Mouse (Mus musculus): Measurements from ENCODE around the gene Tipin. TPM values are rescaled to one million over a fixed set of nuclear protein-coding genes. Genes with fewer than 3 reads are reported as not detected.

Gene Tipin
- polyA plus RNA-seq, 1 experiment = 33.1 TPM

DNA sequence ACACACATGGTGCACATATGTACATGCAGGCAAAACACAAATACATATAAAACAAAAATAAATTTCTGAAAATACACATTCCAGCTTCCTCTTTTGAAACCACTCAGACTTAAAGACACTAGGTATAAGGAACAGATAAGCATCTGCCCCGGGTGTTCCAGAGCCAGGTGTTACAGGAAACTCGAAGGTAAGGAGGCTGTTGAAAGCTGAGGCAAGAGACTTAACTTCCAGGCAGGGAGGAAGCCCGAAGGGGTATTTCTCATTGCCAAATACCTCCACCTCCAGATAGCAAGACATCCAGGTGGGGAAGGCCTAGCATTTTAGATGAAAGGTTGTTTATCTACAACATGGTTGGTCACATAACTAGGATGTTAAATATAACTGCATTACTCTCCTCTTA, 26.0 kb upstream of the Tipin start:
- Histone ChIP-seq H3K27me3 (ENCODE audit: control insufficient read depth, insufficient read depth, insufficient read length) (no peaks in the 10 kb centered on the region), H3ac (ENCODE audit: control insufficient read depth, insufficient read length) (no peak overlapping the region), H3K4me2 (ENCODE audit: low read depth) (no peak overlapping the region), H3K4me3 (no peak overlapping the region), H3K36me3 (ENCODE audit: control insufficient read depth, insufficient read depth) (no peaks in the 10 kb centered on the region), H3K79me2 (ENCODE audit: control insufficient read depth, insufficient read depth) (peaks cover 26% of the 10 kb centered on the region)
- no peak for TF ChIP-seq POLR2A (IDR thresholded peaks at IDR 0.05; ENCODE audit: insufficient read length, low read depth)

DNA sequence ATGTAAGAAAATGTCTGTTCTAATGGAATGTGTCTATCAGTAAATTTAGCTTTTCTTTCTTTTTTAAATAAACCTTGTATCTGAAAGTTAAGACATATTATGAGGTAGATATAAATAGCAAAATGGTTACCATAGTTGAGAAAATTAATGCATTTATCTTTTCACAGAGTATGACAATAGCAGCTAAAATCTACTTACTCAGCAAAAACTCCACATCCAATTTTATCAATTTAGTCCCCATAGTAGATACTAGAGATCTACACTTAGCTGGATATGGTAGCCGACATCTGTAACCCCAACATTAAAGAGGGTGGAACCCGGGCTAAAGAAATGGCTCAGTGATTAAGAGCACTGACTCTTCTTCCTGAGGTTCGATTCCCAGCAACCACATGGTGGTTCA, 25.2 kb upstream of the Tipin start:
- no peaks in the 10 kb centered on the region for H3K36me3 ChIP-seq (ENCODE audit: control insufficient read depth, insufficient read depth)
- peaks cover 18% of the 10 kb centered on the region for H3K79me2 ChIP-seq (ENCODE audit: control insufficient read depth, insufficient read depth)
- H3K4me3 ChIP-seq = no peak overlapping the region
- no peaks in the 10 kb centered on the region for H3K27me3 ChIP-seq (ENCODE audit: control insufficient read depth, insufficient read depth, insufficient read length)
- no peak overlapping the region for H3K4me2 ChIP-seq (ENCODE audit: low read depth)
- H3ac ChIP-seq (ENCODE audit: control insufficient read depth, insufficient read length) = no peak overlapping the region
- TF ChIP-seq REST (IDR thresholded peaks at IDR 0.05; ENCODE audit: insufficient read depth, insufficient read length) (no peak), TCF3 (IDR thresholded peaks at IDR 0.05; ENCODE audit: insufficient read length, low read depth) (no peak), SRF (IDR thresholded peaks at IDR 0.05; ENCODE audit: control insufficient read depth, insufficient read length, low read depth) (no peak)

DNA sequence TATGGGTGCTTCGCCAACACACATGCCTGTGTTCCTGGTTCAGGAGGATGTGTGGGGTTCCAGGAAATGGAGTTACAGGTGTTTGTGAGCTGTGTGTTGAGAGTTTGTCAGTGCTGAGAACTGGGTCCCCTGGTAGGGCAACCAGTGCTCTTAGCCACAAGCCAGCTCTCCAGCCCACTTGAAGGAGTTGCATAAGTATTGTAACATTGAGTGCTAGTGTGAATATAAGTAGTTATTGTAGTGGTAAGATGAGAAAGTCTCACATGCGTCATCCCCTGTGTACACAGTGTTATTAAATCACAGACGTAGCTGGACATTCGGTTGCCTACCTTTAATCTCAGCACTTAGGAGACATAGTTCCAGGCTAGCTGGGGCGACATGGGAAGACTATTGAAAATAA, 21.5 kb upstream of the Tipin start:
- no peak overlapping the region for H3K4me3 ChIP-seq
- H3K27me3 ChIP-seq (ENCODE audit: control insufficient read depth, insufficient read depth, insufficient read length) = no peaks in the 10 kb centered on the region
- TF ChIP-seq CEBPB (IDR thresholded peaks at IDR 0.05; ENCODE audit: insufficient read depth, poor library complexity, severe bottlenecking) = no peak
- no peak for TF ChIP-seq MYOG (IDR thresholded peaks at IDR 0.05; ENCODE audit: control insufficient read depth in 1 of 3, insufficient read depth in 1 of 3, insufficient read length in 2 of 3, low read depth in 2 of 3)
- H3K4me2 ChIP-seq (ENCODE audit: low read depth) = no peak overlapping the region
- no peaks in the 10 kb centered on the region for H3K36me3 ChIP-seq (ENCODE audit: control insufficient read depth, insufficient read depth)
- no peaks in the 10 kb centered on the region for H3K79me2 ChIP-seq (ENCODE audit: control insufficient read depth, insufficient read depth)
- no peak overlapping the region for H3ac ChIP-seq (ENCODE audit: control insufficient read depth, insufficient read length)

DNA sequence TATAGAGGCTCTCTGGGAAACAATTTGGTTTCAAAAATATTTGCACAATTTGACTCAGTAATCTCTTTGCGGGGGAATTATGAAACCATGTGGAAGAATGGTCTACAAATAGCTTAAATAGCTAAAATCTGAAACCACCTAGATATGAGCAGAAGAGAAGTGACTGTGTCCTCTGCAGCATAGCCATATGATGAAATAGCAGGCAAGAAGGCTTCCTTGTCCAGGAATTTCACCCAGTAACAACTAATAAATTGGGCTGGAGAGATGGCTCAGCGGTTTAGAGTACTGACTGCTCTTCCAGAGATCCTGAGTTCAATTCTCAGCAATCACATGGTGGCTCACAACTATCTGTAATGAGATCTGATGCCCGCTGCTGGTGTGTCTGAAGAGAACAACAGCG, 20.4 kb upstream of the Tipin start:
- no peaks in the 10 kb centered on the region for H3K79me2 ChIP-seq (ENCODE audit: control insufficient read depth, insufficient read depth)
- H3K4me3 ChIP-seq = no peak overlapping the region
- H3K27me3 ChIP-seq (ENCODE audit: control insufficient read depth, insufficient read depth, insufficient read length) = no peaks in the 10 kb centered on the region
- no peaks in the 10 kb centered on the region for H3K36me3 ChIP-seq (ENCODE audit: control insufficient read depth, insufficient read depth)
- peak overlapping the region; percentile 51 for H3K4me2 ChIP-seq (ENCODE audit: low read depth)
- peak; percentile 98 for TF ChIP-seq CEBPB (IDR thresholded peaks at IDR 0.05; ENCODE audit: insufficient read depth, poor library complexity, severe bottlenecking)
- no peak for TF ChIP-seq TCF12 (IDR thresholded peaks at IDR 0.05; ENCODE audit: insufficient read depth, poor library complexity, severe bottlenecking)
- TF ChIP-seq MYOD1 (IDR thresholded peaks at IDR 0.05; ENCODE audit: control insufficient read depth in 1 of 3, insufficient read length in 2 of 3, low read depth in 2 of 3) = no peak
- no peak for TF ChIP-seq POLR2AphosphoS2 (IDR thresholded peaks at IDR 0.05; ENCODE audit: insufficient read length, low read depth)
- TF ChIP-seq MAX (IDR thresholded peaks at IDR 0.05; ENCODE audit: low read depth) = no peak
- no peak overlapping the region for H3ac ChIP-seq (ENCODE audit: control insufficient read depth, insufficient read length)

DNA sequence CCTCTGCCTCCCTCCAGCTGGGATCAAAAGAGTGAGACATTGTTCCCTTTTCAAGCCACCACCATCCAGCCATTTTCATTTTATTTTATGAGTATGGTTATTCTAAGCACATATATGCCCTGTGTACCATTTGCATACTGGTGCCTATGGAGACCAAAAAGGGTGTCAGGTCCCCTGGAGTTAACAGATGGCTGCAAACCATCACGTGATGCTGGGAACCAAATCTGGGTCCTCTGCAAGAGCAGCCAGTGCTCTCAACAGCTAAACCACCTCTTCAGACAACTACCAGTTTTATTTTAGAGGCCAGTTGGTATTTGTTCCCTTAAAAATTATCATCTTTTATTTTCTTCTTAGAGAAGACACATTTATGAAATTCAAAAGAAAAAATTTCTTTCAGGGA, 16.6 kb upstream of the Tipin start:
- no peak overlapping the region for H3K4me2 ChIP-seq (ENCODE audit: low read depth)
- no peak overlapping the region for H3ac ChIP-seq (ENCODE audit: control insufficient read depth, insufficient read length)
- H3K27me3 ChIP-seq (ENCODE audit: control insufficient read depth, insufficient read depth, insufficient read length) = no peaks in the 10 kb centered on the region
- no peak for TF ChIP-seq MAX (IDR thresholded peaks at IDR 0.05; ENCODE audit: low read depth)
- TF ChIP-seq TCF12 (IDR thresholded peaks at IDR 0.05; ENCODE audit: insufficient read depth, poor library complexity, severe bottlenecking) = no peak
- TF ChIP-seq CEBPB (IDR thresholded peaks at IDR 0.05; ENCODE audit: insufficient read depth, poor library complexity, severe bottlenecking) = no peak
- peak; percentile 32 for TF ChIP-seq USF1 (IDR thresholded peaks at IDR 0.05; ENCODE audit: low read depth)
- H3K4me3 ChIP-seq = no peak overlapping the region
- no peaks in the 10 kb centered on the region for H3K79me2 ChIP-seq (ENCODE audit: control insufficient read depth, insufficient read depth)
- H3K36me3 ChIP-seq (ENCODE audit: control insufficient read depth, insufficient read depth) = no peaks in the 10 kb centered on the region

DNA sequence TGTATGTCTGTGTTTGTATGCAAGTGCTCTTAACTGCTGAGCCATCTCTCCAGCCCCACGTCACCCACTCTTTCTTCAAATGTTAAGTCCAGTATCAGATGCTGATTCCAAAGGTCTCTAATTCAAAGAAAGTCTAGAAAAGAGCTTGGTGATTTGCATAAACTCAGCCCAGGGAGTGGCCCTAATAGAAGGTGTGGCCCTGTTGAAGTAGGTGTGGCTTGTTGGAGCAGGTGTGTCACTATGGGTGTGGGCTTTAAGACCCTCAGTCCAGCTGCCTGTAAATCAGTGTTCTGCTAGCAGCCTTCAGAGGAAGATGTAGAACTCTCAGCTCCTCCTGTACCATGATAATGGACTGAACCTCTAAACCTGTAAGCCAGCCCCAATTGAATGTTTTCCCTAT, 14.2 kb upstream of the Tipin start:
- H3K4me2 ChIP-seq (ENCODE audit: low read depth) = no peak overlapping the region
- no peaks in the 10 kb centered on the region for H3K36me3 ChIP-seq (ENCODE audit: control insufficient read depth, insufficient read depth)
- no peak for TF ChIP-seq E2F4 (IDR thresholded peaks at IDR 0.05; ENCODE audit: insufficient read depth)
- TF ChIP-seq USF1 (IDR thresholded peaks at IDR 0.05; ENCODE audit: low read depth) = no peak
- TF ChIP-seq POLR2AphosphoS2 (IDR thresholded peaks at IDR 0.05; ENCODE audit: insufficient read length, low read depth) = no peak
- TF ChIP-seq SRF (IDR thresholded peaks at IDR 0.05; ENCODE audit: control insufficient read depth, insufficient read length, low read depth) = no peak
- no peak for TF ChIP-seq TCF12 (IDR thresholded peaks at IDR 0.05; ENCODE audit: insufficient read depth, poor library complexity, severe bottlenecking)
- no peak for TF ChIP-seq TCF3 (IDR thresholded peaks at IDR 0.05; ENCODE audit: insufficient read length, low read depth)
- no peak for TF ChIP-seq REST (IDR thresholded peaks at IDR 0.05; ENCODE audit: insufficient read depth, insufficient read length)
- TF ChIP-seq MYOD1 (IDR thresholded peaks at IDR 0.05; ENCODE audit: control insufficient read depth in 1 of 3, insufficient read length in 2 of 3, low read depth in 2 of 3) = no peak
- TF ChIP-seq POLR2A (IDR thresholded peaks at IDR 0.05; ENCODE audit: insufficient read length, low read depth) = no peak
- TF ChIP-seq MYOG (IDR thresholded peaks at IDR 0.05; ENCODE audit: control insufficient read depth in 1 of 3, insufficient read depth in 1 of 3, insufficient read length in 2 of 3, low read depth in 2 of 3) = no peak
- TF ChIP-seq CEBPB (IDR thresholded peaks at IDR 0.05; ENCODE audit: insufficient read depth, poor library complexity, severe bottlenecking) = no peak
- no peak for TF ChIP-seq MAX (IDR thresholded peaks at IDR 0.05; ENCODE audit: low read depth)
- H3K79me2 ChIP-seq (ENCODE audit: control insufficient read depth, insufficient read depth) = no peaks in the 10 kb centered on the region
- no peaks in the 10 kb centered on the region for H3K27me3 ChIP-seq (ENCODE audit: control insufficient read depth, insufficient read depth, insufficient read length)
- no peak overlapping the region for H3K4me3 ChIP-seq
- H3ac ChIP-seq (ENCODE audit: control insufficient read depth, insufficient read length) = no peak overlapping the region
